Mouse (Mus musculus): ENCODE results near the gene Gm3278.
"Not testable (repeated sequence)": the region's sequence is repeated elsewhere in the genome, so short reads cannot be mapped to it uniquely, and the experiment has no call there.

The Gm3278 gene

GRCm38 (mm10) chr14:4892116-4892515 lies at the start of gene Gm3278:
TSS of gene Gm3278 (plus strand) at chr14:4892416.
- not testable (repeated sequence) for DNase-seq

- DNase-seq = peak in 1 of 2 experiments; percentile 2
These were observed 36.8 kb upstream of the Gm3278 start, which contains the start of gene Gm3264 for GRCm38 (mm10) chr14:4855299-4855980. TSS of gene Gm3264 (plus strand) at chr14:4855576.
